Mouse (Mus musculus): ENCODE measurements around the gene Phyhd1. TPM values are rescaled to one million over a fixed set of nuclear protein-coding genes. Genes with fewer than 3 reads are reported as not detected.
A peak's percentile ranks its signal among the peaks of the same experiment; 100 is the strongest.

Gene Phyhd1
- polyA plus RNA-seq, 1 experiment from 2014 or later = 10.5 TPM

DNA sequence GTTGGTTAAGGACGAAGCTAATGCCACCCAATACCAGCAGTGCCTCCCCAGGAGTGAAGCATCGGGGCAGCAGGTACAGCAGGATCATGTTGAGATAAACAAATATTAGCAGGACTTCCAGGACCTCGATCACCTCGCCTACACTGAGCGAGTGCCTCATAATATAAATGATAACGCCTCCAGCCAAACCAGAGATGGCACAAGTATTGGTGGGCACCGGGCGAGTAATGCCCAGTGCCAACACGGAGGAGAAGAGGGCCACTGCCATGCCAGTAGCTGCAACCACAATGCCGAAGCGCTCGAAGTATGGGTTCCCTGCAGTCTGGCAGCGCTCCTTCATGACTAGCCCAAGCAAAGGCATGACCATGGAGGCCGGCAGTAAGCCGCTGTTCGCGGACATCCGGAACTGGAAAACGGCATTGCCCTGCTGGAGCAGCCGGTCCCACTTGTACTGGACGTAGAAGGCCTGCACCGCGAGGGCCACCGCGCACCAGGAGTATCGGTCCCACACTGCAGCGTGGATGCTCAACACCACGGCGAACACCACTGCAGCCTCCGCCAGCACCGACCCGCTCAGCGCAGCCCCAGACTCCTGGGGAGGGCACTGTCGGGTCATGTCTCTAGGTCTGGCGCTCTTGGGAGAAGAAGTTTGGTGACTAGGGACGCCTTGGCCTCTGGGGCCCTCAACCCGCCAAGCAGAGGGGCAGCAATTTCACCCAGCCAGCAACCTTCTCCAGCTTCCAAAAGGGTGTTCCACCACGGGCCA, 19.6 kb downstream of the Phyhd1 start:
- Histone ChIP-seq H3K27me3 (replicated peaks; ENCODE audit: control insufficient read depth, insufficient read depth, low read length) (no peaks in the 10 kb centered on the region), H3K36me3 (ENCODE audit: control insufficient read depth, insufficient read depth, low read length) (peaks cover 10% of the 10 kb centered on the region; the same call in 1 of the 2 replicates), H3K4me3 (ENCODE audit: low read depth, low read length) (peak overlapping the region; percentile 88), H3K9me3 (ENCODE audit: control insufficient read depth, low read length) (no peaks in the 10 kb centered on the region), H3K27ac (ENCODE audit: low read depth, low read length) (peak overlapping the region; percentile 38), H3K4me1 (replicated peaks; ENCODE audit: control insufficient read depth, insufficient read depth, low read length) (peaks cover 20% of the 10 kb centered on the region), H3K4me2 (peak overlapping the region; percentile 99), H3K9ac (ENCODE audit: low read depth, low read length) (peak overlapping the region; percentile 93)
- ATAC-seq (replicated peaks; ENCODE audit: low FRiP score) (peak; percentile 64), DNase-seq (ENCODE audit: low spot score) (no peak)
- 11% methylated on average over 38 of the region's 38 CpGs for WGBS

DNA sequence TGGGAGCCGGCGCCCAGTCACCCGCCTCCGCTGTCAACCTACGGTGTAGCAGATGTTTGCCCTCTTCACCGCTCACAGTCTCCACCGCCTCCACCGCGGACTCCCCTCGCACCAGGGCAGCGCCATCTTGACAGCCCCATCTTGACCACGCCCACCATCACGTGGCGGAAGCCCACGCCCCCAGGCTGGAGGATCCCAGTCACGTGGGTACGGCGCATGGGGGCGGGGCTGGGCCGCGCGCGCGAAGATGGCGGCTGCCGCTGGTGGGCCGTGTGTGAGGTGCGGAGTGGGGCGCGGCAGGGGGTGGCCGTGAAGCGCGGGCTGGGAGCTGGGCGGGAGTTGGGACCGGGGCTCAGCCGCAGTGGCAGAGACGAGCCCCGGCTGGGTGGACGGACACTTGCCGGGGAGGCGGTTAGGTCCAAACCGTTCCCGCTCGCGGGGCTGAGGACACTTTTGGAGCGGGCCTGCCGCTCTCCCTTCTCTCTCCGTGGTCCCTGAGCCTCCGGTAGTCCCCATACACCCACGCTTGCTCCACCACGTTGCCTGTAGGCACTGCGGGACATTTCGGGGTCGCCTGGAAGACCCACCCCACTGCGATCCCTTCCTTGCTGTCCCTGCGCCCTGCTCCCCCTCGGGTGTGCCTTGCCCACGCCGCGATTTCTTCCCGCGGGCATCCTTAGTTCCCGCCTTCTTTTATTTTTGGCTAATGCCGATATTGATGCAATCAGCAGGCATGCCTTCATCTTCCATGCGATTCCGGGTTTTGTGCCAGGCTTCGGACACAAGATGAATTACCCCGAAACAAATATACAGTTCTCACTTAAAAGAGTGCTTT, 20.4 kb downstream of the Phyhd1 start, which contains the start of the genes Dolk and Nup188:
Gene Dolk (minus strand): TSS at position 143 of the 835 bp plus-strand sequence.
Gene Nup188 (plus strand): TSS at position 206 of the 835 bp plus-strand sequence.
- no peaks in the 10 kb centered on the region for H3K27me3 ChIP-seq (replicated peaks; ENCODE audit: control insufficient read depth, insufficient read depth, low read length)
- peak within 1 kb of the TSS; percentile 75 for H3K27ac ChIP-seq (ENCODE audit: low read depth, low read length)
- WGBS = under 1% methylated on average over 67 of the region's 68 CpGs
- H3K4me3 ChIP-seq (ENCODE audit: low read depth, low read length) = peak within 1 kb of the TSS; percentile 88
- peaks cover 20% of the 10 kb centered on the region for H3K4me1 ChIP-seq (replicated peaks; ENCODE audit: control insufficient read depth, insufficient read depth, low read length)
- peak within 1 kb of the TSS; percentile 93 for H3K9ac ChIP-seq (ENCODE audit: low read depth, low read length)
- DNase-seq (ENCODE audit: low spot score) (peak; percentile 99), ATAC-seq (replicated peaks; ENCODE audit: low FRiP score) (peak; percentile 88)
- no peaks in the 10 kb centered on the region for H3K9me3 ChIP-seq (ENCODE audit: control insufficient read depth, low read length)
- H3K36me3 ChIP-seq (ENCODE audit: control insufficient read depth, insufficient read depth, low read length) = peaks cover 12% of the 10 kb centered on the region; the same call in 1 of the 2 replicates
- peak within 1 kb of the TSS; percentile 99 for H3K4me2 ChIP-seq

DNA sequence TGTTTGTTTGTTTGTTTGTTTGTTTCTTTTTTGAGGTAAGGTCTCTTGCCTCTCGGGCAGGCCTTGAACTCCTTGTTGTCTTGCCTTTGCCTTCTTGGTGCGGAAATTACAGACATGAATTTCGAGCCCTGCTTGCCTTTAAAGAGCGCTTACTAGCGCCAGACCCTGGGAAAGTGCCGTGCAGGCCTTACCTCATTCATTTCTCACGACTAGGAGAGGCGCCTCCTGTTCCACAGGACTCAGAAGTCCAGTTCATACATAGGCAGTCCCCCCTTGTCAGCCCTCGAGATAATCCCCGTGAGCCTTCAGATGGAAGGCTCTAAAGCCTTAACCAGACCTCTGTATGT, 21.0 kb downstream of the Phyhd1 start:
- no peaks in the 10 kb centered on the region for H3K9me3 ChIP-seq (ENCODE audit: control insufficient read depth, low read length)
- peaks cover 14% of the 10 kb centered on the region; the same call in 1 of the 2 replicates for H3K36me3 ChIP-seq (ENCODE audit: control insufficient read depth, insufficient read depth, low read length)
- H3K9ac ChIP-seq (ENCODE audit: low read depth, low read length) = peak overlapping the region; percentile 93
- H3K27ac ChIP-seq (ENCODE audit: low read depth, low read length) = peak overlapping the region; percentile 75; the same call in 1 of the 2 replicates
- no peak for ATAC-seq (replicated peaks; ENCODE audit: low FRiP score)
- H3K4me3 ChIP-seq (ENCODE audit: low read depth, low read length) = peak overlapping the region; percentile 88
- no peak for DNase-seq (ENCODE audit: low spot score)
- peak overlapping the region; percentile 99 for H3K4me2 ChIP-seq
- peaks cover 20% of the 10 kb centered on the region for H3K4me1 ChIP-seq (replicated peaks; ENCODE audit: control insufficient read depth, insufficient read depth, low read length)
- WGBS = 0% methylated on average over 10 of the region's 10 CpGs
- H3K27me3 ChIP-seq (replicated peaks; ENCODE audit: control insufficient read depth, insufficient read depth, low read length) = no peaks in the 10 kb centered on the region

DNA sequence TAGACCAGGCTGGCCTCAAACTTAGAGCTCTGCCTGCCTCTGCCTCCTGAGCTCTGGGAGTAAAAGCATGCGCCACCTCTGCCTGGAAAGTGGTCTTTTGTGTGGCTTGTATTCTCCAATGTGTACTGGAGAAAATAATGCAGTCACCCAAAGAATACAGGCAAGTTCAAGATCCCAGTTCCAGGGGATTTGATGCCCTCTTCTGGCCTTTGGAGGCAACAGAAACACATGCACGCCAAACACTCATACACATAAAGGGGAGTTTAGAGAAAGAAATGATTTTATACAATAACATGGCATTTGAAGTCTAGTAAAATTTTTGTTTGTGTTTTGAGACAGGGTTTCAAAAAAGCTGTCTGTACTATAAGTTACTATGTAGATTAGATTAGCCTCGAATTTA, 33.5 kb downstream of the Phyhd1 start:
- peaks cover 29% of the 10 kb centered on the region for H3K36me3 ChIP-seq (ENCODE audit: control insufficient read depth, insufficient read depth, low read length)
- WGBS = 70% methylated on average over 3 of the region's 3 CpGs

DNA sequence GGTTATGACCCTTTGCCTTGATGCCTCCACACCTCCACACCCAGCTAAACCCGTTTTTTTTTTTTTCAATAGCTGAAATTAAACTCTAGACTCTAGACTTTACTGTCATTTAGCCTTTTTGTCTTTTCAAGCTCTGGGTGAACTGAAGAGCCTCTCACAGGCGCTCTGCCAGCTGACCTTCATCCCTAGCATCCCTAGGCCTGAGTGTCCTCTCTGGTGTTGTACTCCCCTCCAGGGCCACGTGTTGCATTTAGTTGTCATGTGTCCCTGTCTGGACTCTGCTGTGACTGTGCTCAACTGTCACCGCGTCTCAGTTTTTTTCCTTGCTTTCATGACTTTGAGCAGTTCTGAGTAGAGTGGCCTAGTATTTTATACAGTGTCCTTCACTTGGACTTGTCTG, 34.0 kb downstream of the Phyhd1 start:
- DNase-seq (ENCODE audit: low spot score) = no peak
- Histone ChIP-seq H3K4me2 (no peak overlapping the region), H3K27me3 (replicated peaks; ENCODE audit: control insufficient read depth, insufficient read depth, low read length) (no peaks in the 10 kb centered on the region), H3K4me1 (replicated peaks; ENCODE audit: control insufficient read depth, insufficient read depth, low read length) (no peaks in the 10 kb centered on the region), H3K27ac (ENCODE audit: low read depth, low read length) (no peak overlapping the region), H3K9ac (ENCODE audit: low read depth, low read length) (no peak overlapping the region), H3K4me3 (ENCODE audit: low read depth, low read length) (no peak overlapping the region), H3K9me3 (ENCODE audit: control insufficient read depth, low read length) (no peaks in the 10 kb centered on the region), H3K36me3 (ENCODE audit: control insufficient read depth, insufficient read depth, low read length) (peaks cover 31% of the 10 kb centered on the region)
- ATAC-seq (replicated peaks; ENCODE audit: low FRiP score) = no peak
- 86% methylated on average over 5 of the region's 5 CpGs for WGBS

More for the DNA sequence above, 33.5 kb downstream of the Phyhd1 start:
- no peak overlapping the region for H3K27ac ChIP-seq (ENCODE audit: low read depth, low read length)
- no peak for ATAC-seq (replicated peaks; ENCODE audit: low FRiP score)
- H3K9ac ChIP-seq (ENCODE audit: low read depth, low read length) = no peak overlapping the region
- no peaks in the 10 kb centered on the region for H3K9me3 ChIP-seq (ENCODE audit: control insufficient read depth, low read length)
- H3K4me1 ChIP-seq (replicated peaks; ENCODE audit: control insufficient read depth, insufficient read depth, low read length) = no peaks in the 10 kb centered on the region
- no peak for DNase-seq (ENCODE audit: low spot score)
- H3K4me2 ChIP-seq = no peak overlapping the region
- no peak overlapping the region for H3K4me3 ChIP-seq (ENCODE audit: low read depth, low read length)
- no peaks in the 10 kb centered on the region for H3K27me3 ChIP-seq (replicated peaks; ENCODE audit: control insufficient read depth, insufficient read depth, low read length)

DNA sequence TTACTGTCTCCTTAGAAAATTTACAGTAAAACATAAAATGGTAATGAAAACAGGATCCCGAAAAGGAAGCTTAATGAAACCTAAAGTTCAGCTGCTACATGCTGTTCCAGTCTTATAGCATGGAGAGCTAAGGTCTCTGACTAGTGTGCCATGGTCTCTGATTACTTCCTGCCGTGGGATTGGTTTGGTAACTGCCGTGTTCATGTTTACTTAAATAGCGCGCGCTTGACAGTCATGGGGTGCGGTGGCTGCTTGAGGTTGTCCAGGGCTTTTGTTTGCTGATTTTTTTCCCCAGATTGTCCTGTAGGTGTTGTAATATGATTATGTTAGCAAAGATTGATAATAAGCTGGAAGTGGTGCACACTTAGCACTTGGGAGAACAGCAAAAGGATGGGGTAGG, 40.1 kb downstream of the Phyhd1 start:
- no peaks in the 10 kb centered on the region for H3K9me3 ChIP-seq (ENCODE audit: control insufficient read depth, low read length)
- no peak overlapping the region for H3K27ac ChIP-seq (ENCODE audit: low read depth, low read length)
- H3K4me3 ChIP-seq (ENCODE audit: low read depth, low read length) = no peak overlapping the region
- DNase-seq (ENCODE audit: low spot score) = no peak
- no peaks in the 10 kb centered on the region for H3K4me1 ChIP-seq (replicated peaks; ENCODE audit: control insufficient read depth, insufficient read depth, low read length)
- H3K36me3 ChIP-seq (ENCODE audit: control insufficient read depth, insufficient read depth, low read length) = peaks cover 52% of the 10 kb centered on the region
- no peak for ATAC-seq (replicated peaks; ENCODE audit: low FRiP score)
- no peak overlapping the region for H3K4me2 ChIP-seq
- 91% methylated on average over 7 of the region's 7 CpGs for WGBS
- no peaks in the 10 kb centered on the region for H3K27me3 ChIP-seq (replicated peaks; ENCODE audit: control insufficient read depth, insufficient read depth, low read length)
- no peak overlapping the region for H3K9ac ChIP-seq (ENCODE audit: low read depth, low read length)

DNA sequence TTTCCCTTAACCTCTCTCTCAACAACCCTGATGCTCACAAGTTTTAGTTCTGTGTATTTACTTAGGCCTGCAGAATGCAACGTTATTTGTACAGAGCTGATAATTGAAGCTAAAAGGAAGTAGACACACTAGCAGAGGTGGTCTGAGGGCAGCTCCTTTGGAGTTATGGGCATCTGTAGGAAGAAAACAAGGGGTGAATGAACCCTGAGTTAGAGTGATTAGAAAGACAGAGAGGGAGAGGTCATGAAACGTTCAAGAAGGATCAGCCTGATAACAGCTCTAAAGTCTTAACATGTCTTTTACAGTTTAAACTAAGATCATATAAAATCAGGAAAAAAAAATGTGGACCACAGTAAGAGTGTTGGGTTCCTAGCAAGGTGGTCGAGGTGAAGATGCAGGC, 43.3 kb downstream of the Phyhd1 start:
- Histone ChIP-seq H3K4me2 (no peak overlapping the region), H3K27me3 (replicated peaks; ENCODE audit: control insufficient read depth, insufficient read depth, low read length) (no peaks in the 10 kb centered on the region), H3K4me3 (ENCODE audit: low read depth, low read length) (no peak overlapping the region), H3K4me1 (replicated peaks; ENCODE audit: control insufficient read depth, insufficient read depth, low read length) (no peaks in the 10 kb centered on the region), H3K9ac (ENCODE audit: low read depth, low read length) (no peak overlapping the region), H3K36me3 (ENCODE audit: control insufficient read depth, insufficient read depth, low read length) (peaks cover 70% of the 10 kb centered on the region), H3K9me3 (ENCODE audit: control insufficient read depth, low read length) (no peaks in the 10 kb centered on the region), H3K27ac (ENCODE audit: low read depth, low read length) (no peak overlapping the region)
- 60% methylated on average over 3 of the region's 3 CpGs for WGBS
- no peak for ATAC-seq (replicated peaks; ENCODE audit: low FRiP score)
- DNase-seq (ENCODE audit: low spot score) = no peak

DNA sequence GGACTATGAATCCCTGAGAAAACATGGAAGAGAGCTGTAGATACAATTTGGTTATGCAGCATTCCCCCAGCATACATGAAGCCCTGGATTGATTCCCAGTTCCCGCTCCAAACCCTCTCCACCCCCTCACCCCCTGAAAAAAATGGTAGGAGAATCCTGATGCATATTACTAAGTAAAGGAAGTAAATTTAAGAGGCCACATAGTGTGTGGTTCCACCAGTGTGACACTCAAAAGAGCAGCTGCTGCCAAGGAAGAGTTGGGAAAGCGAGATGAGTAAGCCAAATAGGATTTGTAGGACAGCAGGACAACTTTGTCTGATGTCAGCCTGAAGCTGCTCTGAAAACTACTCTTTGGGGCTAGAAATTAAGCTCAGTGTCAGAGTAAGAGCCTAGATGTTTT, 45.5 kb downstream of the Phyhd1 start:
- H3K27me3 ChIP-seq (replicated peaks; ENCODE audit: control insufficient read depth, insufficient read depth, low read length) = no peaks in the 10 kb centered on the region
- H3K4me1 ChIP-seq (replicated peaks; ENCODE audit: control insufficient read depth, insufficient read depth, low read length) = no peaks in the 10 kb centered on the region
- DNase-seq (ENCODE audit: low spot score) = no peak
- no peak overlapping the region for H3K9ac ChIP-seq (ENCODE audit: low read depth, low read length)
- peaks cover 74% of the 10 kb centered on the region for H3K36me3 ChIP-seq (ENCODE audit: control insufficient read depth, insufficient read depth, low read length)
- WGBS = 93% methylated on average over 2 of the region's 2 CpGs
- H3K9me3 ChIP-seq (ENCODE audit: control insufficient read depth, low read length) = no peaks in the 10 kb centered on the region
- ATAC-seq (replicated peaks; ENCODE audit: low FRiP score) = no peak
- no peak overlapping the region for H3K4me3 ChIP-seq (ENCODE audit: low read depth, low read length)
- H3K4me2 ChIP-seq = no peak overlapping the region
- no peak overlapping the region for H3K27ac ChIP-seq (ENCODE audit: low read depth, low read length)

Measured in liver, embryonic 11.5 days (tissue).